Mouse (Mus musculus) lung, adult 2 months (tissue): ENCODE measurements around the gene Sox15. TPM values are rescaled to one million over a fixed set of nuclear protein-coding genes. Genes with fewer than 3 reads are reported as not detected.
"Not testable (repeated sequence)": the region's sequence is repeated elsewhere in the genome, so short reads cannot be mapped to it uniquely, and the experiment has no call there.

Experiments used
- DNase-seq: peaks from one replicate; pipeline ENCODE4 v3.0.0; 2022
- H3K4me1 ChIP-seq: fragments of 200-500 bp; 2 replicates; pipeline ENCODE4 v1.6.1; 2011; ENCODE audit warnings: low read length; ENCODE audit not compliant: control insufficient read depth, insufficient read depth
- H3K4me3 ChIP-seq: fragments of 200-500 bp; replicated peaks from 2 replicates; pipeline ENCODE3; 2011; ENCODE audit warnings: low read depth, mild to moderate bottlenecking, control low read depth, low read length; ENCODE audit errors: extremely low read depth
- CTCF ChIP-seq: fragments of 200-500 bp; IDR thresholded peaks from 2 replicates; pipeline ENCODE4 v1.5.1; 2011; ENCODE audit warnings: mild to moderate bottlenecking, low read length, control low read depth; ENCODE audit not compliant: insufficient read depth
- POLR2A ChIP-seq: fragments of 200-500 bp; IDR thresholded peaks from 2 replicates; pipeline ENCODE4 v1.6.1; 2011; ENCODE audit warnings: low read depth, mild to moderate bottlenecking, control low read depth, low read length, borderline replicate concordance; ENCODE audit errors: extremely low read depth
- WGBS: fragments of 180-500 bp; shearing (Covaris S2); methylation state at CpG from one replicate; pipeline ENCODE4 v1.1.7; 2018; 5-methylcytosine and 5-hydroxymethylcytosine counted together
- polyA plus RNA-seq: library from polyadenylated mRNA; depleted of rRNA; stranded (reverse); fragments of >200 nt; gene quantifications from 2 replicates; pipeline ENCODE4 v1.2.3, GENCODE M21; 2012

The Sox15 gene
- polyA plus RNA-seq, 1 experiment: 5.5 TPM

- WGBS: 49% methylated on average over 10 of the region's 10 CpGs
Observed at GRCm38 (mm10) chr11:69616781-69617180, 38.3 kb upstream of the Sox15 start.

GRCm38 (mm10) chr11:69617805-69618204 lies 37.3 kb upstream of the Sox15 start, which contains the start of gene Shbg:
Gene Shbg (minus strand): TSS chr11:69617905.
- DNase-seq: no peak
- no peak for TF ChIP-seq CTCF
- TF ChIP-seq POLR2A: no peak
- WGBS: 65% methylated on average over 5 of the region's 5 CpGs
- H3K4me1 ChIP-seq: no peaks in the 10 kb centered on the region; the same call in 1 of the 2 replicates
- no peak within 1 kb of the TSS for H3K4me3 ChIP-seq

More at GRCm38 (mm10) chr11:69616781-69617180, 38.3 kb upstream of the Sox15 start:
- H3K4me3 ChIP-seq: no peak overlapping the region
- TF ChIP-seq POLR2A (no peak), CTCF (no peak)
- no peaks in the 10 kb centered on the region; the same call in 1 of the 2 replicates for H3K4me1 ChIP-seq
- DNase-seq: no peak

GRCm38 (mm10) chr11:69620394-69621081 lies 34.6 kb upstream of the Sox15 start:
- no peak for DNase-seq
- Histone ChIP-seq H3K4me3 (no peak overlapping the region), H3K4me1 (no peaks in the 10 kb centered on the region; the same call in 1 of the 2 replicates)
- 67% methylated on average over 7 of the region's 7 CpGs for WGBS
- no peak for TF ChIP-seq POLR2A
- no peak for TF ChIP-seq CTCF

- Histone ChIP-seq H3K4me3 (peak within 1 kb of the TSS; percentile 80), H3K4me1 (no peaks in the 10 kb centered on the region; the same call in 1 of the 2 replicates)
- WGBS: 3% methylated on average over 20 of the region's 20 CpGs
- TF ChIP-seq CTCF (no peak), POLR2A (peak; percentile 14; the same call in 1 of the 2 replicates)
- peak; percentile 57 for DNase-seq
Observed at GRCm38 (mm10) chr11:69621571-69622268, 33.4 kb upstream of the Sox15 start, which contains the start of gene Sat2. Gene Sat2 (plus strand): TSS chr11:69622024.

- DNase-seq: no peak
- TF ChIP-seq POLR2A: no peak
- TF ChIP-seq CTCF: no peak
- 44% methylated on average over 6 of the region's 6 CpGs for WGBS
- Histone ChIP-seq H3K4me3 (peak overlapping the region; percentile 80), H3K4me1 (no peaks in the 10 kb centered on the region; the same call in 1 of the 2 replicates)
Observed at GRCm38 (mm10) chr11:69622406-69622805, 32.7 kb upstream of the Sox15 start.

- WGBS: 79% methylated on average over 4 of the region's 4 CpGs
- Histone ChIP-seq H3K4me1 (no peaks in the 10 kb centered on the region; the same call in 1 of the 2 replicates), H3K4me3 (no peak overlapping the region)
- no peak for TF ChIP-seq CTCF
- no peak for TF ChIP-seq POLR2A
- DNase-seq: no peak
Observed at GRCm38 (mm10) chr11:69623006-69623405, 32.1 kb upstream of the Sox15 start.

GRCm38 (mm10) chr11:69624339-69624738 lies 30.8 kb upstream of the Sox15 start:
- WGBS: 81% methylated on average over 2 of the region's 2 CpGs
- not testable (repeated sequence) for DNase-seq, H3K4me1 ChIP-seq, H3K4me3 ChIP-seq

- DNase-seq: peak; percentile 78
- TF ChIP-seq POLR2A: no peak
- peak; percentile 99 for TF ChIP-seq CTCF
- 33% methylated on average over 6 of the region's 6 CpGs for WGBS
Observed at GRCm38 (mm10) chr11:69628286-69628685, 26.8 kb upstream of the Sox15 start.

GRCm38 (mm10) chr11:69629802-69630201 lies 25.3 kb upstream of the Sox15 start:
- Histone ChIP-seq H3K4me3 (no peak overlapping the region), H3K4me1 (peaks cover 5% of the 10 kb centered on the region)
- WGBS: 54% methylated on average over 1 of the region's 1 CpGs
- TF ChIP-seq CTCF (0 out of 2 replicates have a peak, but pooled peaks have one; percentile 6), POLR2A (no peak)
- no peak for DNase-seq

More at GRCm38 (mm10) chr11:69628286-69628685, 26.8 kb upstream of the Sox15 start:
- Histone ChIP-seq H3K4me3 (no peak overlapping the region), H3K4me1 (no peaks in the 10 kb centered on the region)
